Mouse (Mus musculus): ENCODE measurements at regions not wholly inside any gene's neighbourhood (a gene's known extent, or its start where the extent isn't known, plus 50 kb on each side); places are given as distances from the start of the nearest gene placed in this dataset.

DNA sequence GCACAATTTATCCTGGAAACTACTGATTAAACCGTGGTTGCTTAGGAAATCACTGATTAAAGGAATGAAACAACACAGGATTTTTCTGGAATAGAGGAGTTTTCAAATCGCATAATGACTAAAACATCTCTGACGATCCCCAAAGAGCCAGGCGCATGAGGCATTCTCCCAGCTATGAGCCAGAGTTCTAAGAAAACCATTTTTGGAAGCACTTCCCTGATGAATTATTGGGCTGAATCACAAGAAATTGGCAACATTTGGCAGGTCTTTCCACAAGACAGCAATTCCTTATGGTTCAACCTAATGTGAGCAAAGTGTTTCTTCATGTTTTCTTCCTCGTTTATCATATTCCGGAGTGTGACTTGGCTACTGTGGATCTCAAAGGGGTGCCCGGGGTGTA lies 129.3 kb upstream of the Usp24 start:
- no peak for TF ChIP-seq GATA1 (IDR thresholded peaks at IDR 0.05; ENCODE audit: low read length)

DNA sequence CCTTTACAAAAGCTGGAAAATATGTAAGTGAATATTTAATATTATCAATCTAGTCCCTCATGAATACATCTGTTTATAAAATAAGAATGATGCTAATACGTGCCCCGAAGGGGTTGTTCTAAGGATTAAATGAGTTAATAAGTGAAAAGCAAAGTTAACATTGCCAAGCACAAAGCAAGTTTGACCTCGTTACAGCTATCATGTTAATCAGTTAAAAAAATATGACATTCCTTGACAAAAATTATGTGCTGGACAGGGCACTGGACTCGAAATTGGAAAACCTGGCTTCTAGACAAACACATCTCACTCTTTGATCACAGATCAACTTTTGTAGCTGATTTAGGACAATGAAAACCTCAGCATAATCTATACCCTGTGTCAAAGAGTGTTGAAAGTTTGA lies 125.8 kb upstream of the Usp24 start:
- no peak for TF ChIP-seq GATA1 (IDR thresholded peaks at IDR 0.05; ENCODE audit: low read length)

DNA sequence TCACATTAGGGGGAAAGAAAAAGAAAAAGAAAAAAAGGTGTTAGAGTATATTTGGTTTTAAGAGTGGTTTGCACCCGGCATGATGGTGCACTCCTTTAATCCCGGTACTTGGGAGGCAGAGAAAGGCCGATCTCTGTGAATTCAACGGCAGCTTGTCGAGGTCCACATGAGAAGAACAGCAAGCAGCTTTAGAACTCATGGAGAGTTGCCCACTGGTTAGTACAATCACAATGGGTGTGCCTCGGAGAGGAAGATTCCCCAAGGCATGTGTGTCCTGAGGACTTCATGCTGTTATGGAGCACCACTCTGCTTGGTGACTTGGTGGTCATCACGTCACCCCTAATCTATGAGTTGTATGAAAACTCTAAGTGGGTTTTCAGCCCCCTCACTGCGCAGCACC lies 124.7 kb upstream of the Usp24 start:
- TF ChIP-seq GATA1 (IDR thresholded peaks at IDR 0.05; ENCODE audit: low read length): no peak

GRCm38 (mm10) chr4:106191843-106192242 lies 124.2 kb upstream of the Usp24 start:
- no peak for TF ChIP-seq GATA1 (IDR thresholded peaks at IDR 0.05; ENCODE audit: low read length)

DNA sequence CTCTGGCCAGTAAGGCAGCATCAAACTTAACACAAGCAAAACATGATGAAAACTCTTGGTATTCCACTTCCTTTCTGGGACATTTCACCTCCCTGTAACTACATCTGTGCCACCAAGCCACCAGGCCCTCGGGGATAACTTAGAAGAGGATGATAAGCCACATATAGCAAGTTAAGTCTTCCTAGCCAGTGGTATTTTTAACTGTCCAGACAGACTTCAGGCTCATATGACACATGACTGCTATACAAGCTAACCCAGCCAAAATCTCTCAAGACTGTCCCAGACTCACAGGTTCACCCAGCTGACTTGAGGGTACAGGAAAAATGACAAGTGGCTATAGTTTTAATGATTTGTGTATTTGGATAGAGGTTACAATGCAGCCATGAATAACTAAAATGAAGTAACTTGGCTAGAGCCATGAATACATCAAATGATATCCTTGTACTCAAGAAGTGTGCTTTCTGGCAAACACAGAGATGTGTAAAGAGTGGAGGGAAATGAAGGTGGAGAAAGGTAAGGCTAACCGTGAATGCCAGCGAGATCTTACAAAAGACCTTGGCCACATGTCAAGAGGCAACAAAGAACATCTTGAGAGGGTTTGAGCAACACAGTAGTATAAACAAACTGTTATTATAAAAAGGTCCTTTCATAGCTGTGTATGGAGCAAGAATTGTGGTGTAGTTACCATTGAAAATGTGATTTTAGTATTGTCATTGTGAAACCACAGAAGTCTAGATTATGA lies 122.6 kb upstream of the Usp24 start:
- no peak for TF ChIP-seq GATA1 (IDR thresholded peaks at IDR 0.05; ENCODE audit: low read length)

DNA sequence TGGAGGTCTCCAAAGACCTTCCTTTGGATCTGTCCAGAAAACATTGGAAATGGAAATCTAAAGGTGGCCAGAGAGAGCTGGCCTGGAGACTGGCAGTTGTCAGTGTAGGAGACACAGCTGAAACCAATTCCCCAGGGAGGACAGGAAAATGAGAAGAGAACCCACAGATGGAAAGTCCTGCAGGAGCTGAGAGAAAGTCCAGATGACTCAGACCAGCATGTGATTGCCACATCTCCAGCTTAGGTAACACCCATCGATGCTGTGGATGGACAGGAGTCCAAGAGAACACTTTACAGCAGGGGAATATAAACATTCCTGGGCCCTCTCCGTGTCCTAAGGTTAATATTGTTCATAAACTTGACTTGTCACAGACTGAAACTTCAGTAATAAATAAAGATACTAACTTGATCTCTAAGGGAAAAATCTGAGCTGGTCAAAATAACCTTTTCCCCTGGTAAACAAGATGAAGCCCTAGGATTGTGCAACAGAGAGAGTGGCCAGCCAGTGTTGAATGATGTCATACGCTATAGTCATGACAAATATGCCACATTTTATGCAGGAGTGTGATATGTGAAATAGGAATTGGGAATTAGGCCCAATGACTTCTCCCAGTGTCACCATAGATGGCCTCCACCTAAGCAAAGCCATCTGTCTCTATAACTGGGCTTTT lies 120.4 kb upstream of the Usp24 start:
- no peak for TF ChIP-seq GATA1 (IDR thresholded peaks at IDR 0.05; ENCODE audit: low read length)

- TF ChIP-seq GATA1 (IDR thresholded peaks at IDR 0.05; ENCODE audit: low read length): no peak
These were observed 116.2 kb upstream of the Usp24 start for GRCm38 (mm10) chr4:106199833-106200232.

DNA sequence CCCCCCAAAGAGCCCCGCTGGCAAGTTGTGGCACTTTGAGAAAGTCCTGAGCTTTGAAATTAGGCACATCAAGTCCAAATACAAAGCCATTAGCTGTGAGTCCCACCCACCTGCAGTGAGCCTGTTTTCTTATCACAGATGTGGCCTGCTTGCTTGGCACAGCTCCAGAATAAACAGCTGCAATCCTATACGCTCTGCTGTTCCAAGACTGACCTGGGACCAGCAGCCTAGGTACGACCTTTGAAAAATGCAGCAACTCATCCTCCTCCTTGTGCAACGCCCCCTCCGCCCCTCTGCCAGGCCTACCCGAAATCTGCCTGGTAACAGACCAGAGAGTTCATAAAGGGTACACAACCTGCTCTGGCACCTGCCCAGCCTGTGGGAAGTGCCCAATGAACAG lies 115.8 kb upstream of the Usp24 start:
- no peak for TF ChIP-seq GATA1 (IDR thresholded peaks at IDR 0.05; ENCODE audit: low read length)

- no peak for TF ChIP-seq GATA1 (IDR thresholded peaks at IDR 0.05; ENCODE audit: low read length)
These were observed 113.5 kb upstream of the Usp24 start for GRCm38 (mm10) chr4:106202554-106202953.

DNA sequence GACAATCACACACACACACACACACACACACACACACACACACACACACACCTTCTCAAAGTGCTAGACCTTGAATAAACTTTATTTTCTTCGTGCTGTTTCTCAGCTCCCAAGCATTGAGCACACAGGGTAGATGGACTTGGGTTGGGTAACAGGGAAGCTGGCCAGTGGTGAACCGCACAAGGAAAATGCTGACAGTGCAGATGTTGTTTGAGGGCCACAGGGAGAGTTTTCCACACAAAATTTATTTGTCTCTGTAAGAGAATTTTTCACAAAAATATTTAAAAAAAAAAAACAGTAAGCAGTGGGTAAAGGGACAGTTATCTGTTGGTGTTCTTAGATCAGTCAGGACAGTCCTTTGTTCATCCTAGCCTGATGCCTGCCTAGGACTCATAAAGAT lies 110.8 kb upstream of the Usp24 start:
- no peak for TF ChIP-seq GATA1 (IDR thresholded peaks at IDR 0.05; ENCODE audit: low read length)

GRCm38 (mm10) chr4:106206023-106206422 lies 110.0 kb upstream of the Usp24 start:
- TF ChIP-seq GATA1 (IDR thresholded peaks at IDR 0.05; ENCODE audit: low read length): no peak

- TF ChIP-seq GATA1 (IDR thresholded peaks at IDR 0.05; ENCODE audit: low read length): no peak
These were observed 106.5 kb upstream of the Usp24 start for GRCm38 (mm10) chr4:106209465-106209864.

DNA sequence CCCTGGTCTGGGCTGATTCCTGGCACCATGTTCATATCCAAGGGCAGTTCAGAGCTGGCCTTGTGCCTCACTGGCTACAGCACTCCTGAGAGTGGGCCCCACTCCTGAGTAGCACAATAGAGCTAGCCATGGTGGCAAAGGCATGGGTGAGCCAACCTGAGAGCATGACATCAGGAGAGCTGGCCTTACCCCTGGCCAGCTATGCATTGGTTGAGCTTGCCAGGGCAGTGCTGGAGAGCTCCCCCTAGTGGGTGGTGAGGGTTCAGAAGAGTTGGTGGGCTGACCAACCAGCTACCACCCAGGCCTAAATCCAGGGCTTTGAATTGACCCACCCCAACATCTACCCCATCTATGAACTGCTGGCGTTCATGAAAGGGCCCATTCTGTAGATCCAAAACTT lies 106.0 kb upstream of the Usp24 start:
- TF ChIP-seq GATA1 (IDR thresholded peaks at IDR 0.05; ENCODE audit: low read length): no peak

GRCm38 (mm10) chr4:106214170-106214569 lies 101.8 kb upstream of the Usp24 start:
- TF ChIP-seq GATA1 (IDR thresholded peaks at IDR 0.05; ENCODE audit: low read length): no peak

- TF ChIP-seq GATA1 (IDR thresholded peaks at IDR 0.05; ENCODE audit: low read length): no peak
These were observed 95.4 kb upstream of the Usp24 start for GRCm38 (mm10) chr4:106220621-106221020.

DNA sequence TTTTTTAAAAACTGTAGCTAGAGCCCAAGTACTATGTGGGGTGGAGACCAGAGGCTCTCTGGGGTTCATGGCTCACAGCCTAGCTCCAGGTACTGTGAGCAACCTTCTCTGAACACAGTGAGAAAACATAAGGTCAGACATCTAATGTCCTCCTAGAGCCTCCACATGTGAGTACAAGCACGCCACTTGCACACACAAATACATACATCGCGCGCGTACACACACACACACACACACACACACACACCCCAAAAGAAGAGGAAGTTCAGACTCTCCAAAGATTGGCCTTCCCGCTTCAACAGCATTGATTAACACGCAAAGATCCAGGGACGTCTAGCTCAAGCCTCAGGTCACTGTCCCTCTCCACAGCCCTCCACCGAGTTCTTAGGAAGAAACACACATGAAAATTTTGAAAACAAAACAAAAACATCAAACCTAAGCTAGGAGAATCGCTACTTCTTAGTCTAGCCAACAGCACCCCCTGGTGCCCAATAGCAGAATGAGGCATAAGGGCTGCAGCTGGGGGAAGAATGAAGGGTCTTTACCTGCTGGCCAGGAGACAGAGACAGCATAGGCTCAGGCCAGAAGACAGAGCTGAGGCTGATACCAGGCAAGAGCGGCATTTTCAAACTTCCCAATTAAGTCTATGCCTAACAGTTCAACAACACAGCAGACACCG lies 90.7 kb upstream of the Usp24 start:
- no peak for TF ChIP-seq GATA1 (IDR thresholded peaks at IDR 0.05; ENCODE audit: low read length)

- no peak for TF ChIP-seq GATA1 (IDR thresholded peaks at IDR 0.05; ENCODE audit: low read length)
These were observed 88.6 kb upstream of the Usp24 start for GRCm38 (mm10) chr4:106227428-106227827.

Data from G1E-ER4 (cell line).